Mouse (Mus musculus): Measurements from ENCODE around the gene Tmem106a. TPM values are rescaled to one million over a fixed set of nuclear protein-coding genes. Genes with fewer than 3 reads are reported as not detected.
A peak's percentile ranks its signal among the peaks of the same experiment; 100 is the strongest.
"Not testable (repeated sequence)": the region's sequence is repeated elsewhere in the genome, so short reads cannot be mapped to it uniquely, and the experiment has no call there.

Gene Tmem106a
- total RNA-seq, 2 experiments from 2014 or later: 3.2 to 5.9 TPM

GRCm38 (mm10) chr11:101599156-101599555 is 17.1 kb downstream of the Tmem106a start, which contains the start of gene Gm11634:
Gm11634 (minus strand) TSS chr11:101599256.
- DNase-seq: no peak

GRCm38 (mm10) chr11:101602491-101602890 is 20.4 kb downstream of the Tmem106a start:
- DNase-seq: peak; percentile 33 to 79

GRCm38 (mm10) chr11:101604116-101604515 is 22.1 kb downstream of the Tmem106a start:
- no peak for DNase-seq

GRCm38 (mm10) chr11:101604531-101605453 is 22.8 kb downstream of the Tmem106a start:
- peak; percentile 77 to 86 for DNase-seq

GRCm38 (mm10) chr11:101607134-101607533 is 25.1 kb downstream of the Tmem106a start:
- not testable (repeated sequence) for DNase-seq

GRCm38 (mm10) chr11:101610445-101610844 is 28.4 kb downstream of the Tmem106a start:
- no peak for DNase-seq

- DNase-seq: no peak
Observed at GRCm38 (mm10) chr11:101613596-101613995, 31.6 kb downstream of the Tmem106a start.

- DNase-seq: no peak
Observed at GRCm38 (mm10) chr11:101614116-101614515, 32.1 kb downstream of the Tmem106a start.

GRCm38 (mm10) chr11:101615380-101615779 is 33.3 kb downstream of the Tmem106a start:
- DNase-seq: no peak

- no peak for DNase-seq
Observed at GRCm38 (mm10) chr11:101616104-101616503, 34.1 kb downstream of the Tmem106a start.

GRCm38 (mm10) chr11:101616948-101617767 is 35.1 kb downstream of the Tmem106a start:
- DNase-seq: no peak

GRCm38 (mm10) chr11:101617849-101618248 is 35.8 kb downstream of the Tmem106a start:
- DNase-seq: peak in 1 of 2 experiments; percentile 13

GRCm38 (mm10) chr11:101618596-101618995 is 36.6 kb downstream of the Tmem106a start:
- DNase-seq: no peak

- not testable (repeated sequence) for DNase-seq
Observed at GRCm38 (mm10) chr11:101620022-101620655, 38.1 kb downstream of the Tmem106a start.

GRCm38 (mm10) chr11:101626649-101626994 is 44.6 kb downstream of the Tmem106a start:
- no peak for DNase-seq

- peak; percentile 88 to 89 for DNase-seq
Observed at GRCm38 (mm10) chr11:101626995-101627856, 45.2 kb downstream of the Tmem106a start, which contains the start of gene Rdm1. Rdm1 (plus strand) TSS chr11:101627195.

GRCm38 (mm10) chr11:101627857-101628559 is 46.0 kb downstream of the Tmem106a start:
- peak; percentile 89 to 96 for DNase-seq

- not testable (repeated sequence) for DNase-seq
Observed at GRCm38 (mm10) chr11:101628733-101629417, 46.8 kb downstream of the Tmem106a start.

- DNase-seq: no peak
Observed at GRCm38 (mm10) chr11:101635660-101636059, 53.6 kb downstream of the Tmem106a start.

GRCm38 (mm10) chr11:101639761-101640160 is 57.7 kb downstream of the Tmem106a start:
- no peak for DNase-seq

All from heart, adult 18-20 months (tissue).